Comparison of ENCODE assay signal across 34 mouse cellular contexts in the genomic region with DNA sequence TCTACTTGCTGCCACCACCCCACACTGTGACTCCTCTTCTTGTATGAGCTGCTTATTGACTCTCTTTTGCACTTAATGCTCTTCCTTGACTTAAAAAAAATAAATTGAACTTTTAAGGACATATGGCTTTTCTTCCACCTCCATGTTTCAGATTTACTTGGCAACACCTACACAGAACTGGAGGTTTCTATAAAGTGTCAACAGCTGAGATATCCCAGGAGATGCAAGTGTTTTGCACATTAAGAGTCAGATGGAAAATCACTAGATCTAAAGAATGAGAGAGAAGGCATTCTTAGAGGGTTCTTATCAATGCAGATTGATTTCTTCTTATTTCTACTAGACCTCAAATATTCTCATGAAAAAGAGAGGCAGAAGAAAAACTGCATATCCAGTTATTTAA.
"Had no signal": no experiment of that assay in that cellular context is flagged by ENCODE, and none has a peak within 500 bp of the region (broad histone marks: within the 10 kb centered on the region; RNA-seq: fewer than 3 reads in every experiment).

No protein-coding gene starts in this region.

- H3K9me3 ChIP-seq: heart, embryonic 12.5 days; heart, embryonic 13.5 days; heart, embryonic 15.5 days; hindbrain, embryonic 10.5 days; hindbrain, embryonic 12.5 days; hindbrain, embryonic 13.5 days; hindbrain, embryonic 15.5 days; intestine, embryonic 15.5 days; kidney, embryonic 15.5 days had no signal

- H3K36me3 ChIP-seq: heart, embryonic 12.5 days; heart, embryonic 13.5 days; heart, embryonic 15.5 days; hindbrain, embryonic 10.5 days; hindbrain, embryonic 12.5 days; hindbrain, embryonic 13.5 days; hindbrain, embryonic 15.5 days; intestine, embryonic 15.5 days; kidney, embryonic 15.5 days had no signal

- H3K27ac ChIP-seq: heart, embryonic 13.5 days; heart, embryonic 15.5 days; hindbrain, embryonic 10.5 days; hindbrain, embryonic 12.5 days; hindbrain, embryonic 13.5 days; hindbrain, embryonic 14.5 days; hindbrain, embryonic 15.5 days; hindbrain, postnatal 0 days; intestine, embryonic 15.5 days; kidney, embryonic 15.5 days; kidney, postnatal 0 days; layer of hippocampus, adult 2 months had no signal

- H3K4me1 ChIP-seq: heart, embryonic 12.5 days; heart, embryonic 13.5 days; heart, embryonic 15.5 days; hindbrain, embryonic 10.5 days; hindbrain, embryonic 12.5 days; hindbrain, embryonic 13.5 days; hindbrain, embryonic 15.5 days; intestine, embryonic 15.5 days; kidney, embryonic 15.5 days had no signal

- DNase-seq: heart, postnatal 10 days; heart, postnatal 14 days; heart, postnatal 36 days; heart, postnatal 4 days; kidney, adult 11 months; kidney, adult 18-20 months; kidney, adult 2 months; kidney, adult 8-10 months; kidney, adult 9 months; kidney, postnatal 10 days; kidney, postnatal 14 days; kidney, postnatal 25 days; kidney, postnatal 36 days; kidney, postnatal 4 days; layer of hippocampus, adult 9-11 months; layer of hippocampus, postnatal 36 days had no signal

- H3K27me3 ChIP-seq: heart, embryonic 12.5 days; heart, embryonic 13.5 days; heart, embryonic 15.5 days; hindbrain, embryonic 12.5 days; hindbrain, embryonic 13.5 days; hindbrain, embryonic 15.5 days; intestine, embryonic 15.5 days; kidney, embryonic 15.5 days had no signal

- H3K4me2 ChIP-seq: heart, embryonic 11.5 days; heart, embryonic 12.5 days; heart, embryonic 13.5 days; heart, embryonic 15.5 days; hindbrain, embryonic 12.5 days; hindbrain, embryonic 13.5 days; hindbrain, embryonic 14.5 days; hindbrain, embryonic 15.5 days; intestine, embryonic 15.5 days; kidney, embryonic 15.5 days had no signal

- H3K9ac ChIP-seq: heart, embryonic 12.5 days; heart, embryonic 13.5 days; heart, embryonic 15.5 days; hindbrain, embryonic 12.5 days; hindbrain, embryonic 13.5 days; hindbrain, embryonic 14.5 days; hindbrain, embryonic 15.5 days; intestine, embryonic 15.5 days; kidney, embryonic 15.5 days had no signal

- ATAC-seq: hindbrain, embryonic 16.5 days; hindbrain, postnatal 0 days; inflammation-experienced regulatory T-cells, adult 6 months; intestine, embryonic 15.5 days; intestine, embryonic 16.5 days; intestine, postnatal 0 days had no signal

- H3K4me3 ChIP-seq: heart, embryonic 12.5 days; heart, embryonic 13.5 days; heart, embryonic 15.5 days; hindbrain, embryonic 10.5 days; hindbrain, embryonic 12.5 days; hindbrain, embryonic 13.5 days; hindbrain, embryonic 15.5 days; intestine, embryonic 15.5 days; kidney, embryonic 15.5 days; layer of hippocampus, adult 2 months had no signal
